Mouse (Mus musculus) bone marrow, adult 2 months (tissue): Measurements from ENCODE around the gene Slc30a9. TPM values are rescaled to one million over a fixed set of nuclear protein-coding genes. Genes with fewer than 3 reads are reported as not detected.

Experiments used
- H3K27ac ChIP-seq: fragments of 200-500 bp; 2 replicates; pipeline ENCODE4 v1.5.1; 2012; ENCODE audit warnings: low read depth, mild to moderate bottlenecking, control low read depth, inconsistent platforms, low read length; ENCODE audit not compliant: control insufficient read depth, poor library complexity, insufficient read depth
- H3K4me1 ChIP-seq: fragments of 200-500 bp; 2 replicates; pipeline ENCODE4 v1.6.1; 2011; ENCODE audit warnings: low read length; ENCODE audit not compliant: control insufficient read depth, insufficient read depth
- H3K4me3 ChIP-seq: fragments of 200-500 bp; replicated peaks from 2 replicates; pipeline ENCODE3; 2011; ENCODE audit warnings: mild to moderate bottlenecking, low read depth, low read length, control low read depth; ENCODE audit not compliant: control insufficient read depth
- CTCF ChIP-seq: fragments of 200-500 bp; IDR thresholded peaks from 2 replicates; pipeline ENCODE4 v1.5.1; 2011; ENCODE audit warnings: low read length, control low read depth; ENCODE audit not compliant: control insufficient read depth, insufficient read depth
- POLR2A ChIP-seq: fragments of 200-500 bp; IDR thresholded peaks from 2 replicates; pipeline ENCODE4 v1.6.1; 2011; ENCODE audit warnings: low read depth, mild to moderate bottlenecking, control low read depth, low read length, borderline replicate concordance; ENCODE audit not compliant: control insufficient read depth
- WGBS: fragments of 180-500 bp; shearing (Covaris S2); methylation state at CpG from one replicate; pipeline ENCODE4 v1.1.7; 2018; 5-methylcytosine and 5-hydroxymethylcytosine counted together
- polyA plus RNA-seq: library from polyadenylated mRNA; stranded (reverse); fragments of >200 nt; gene quantifications from 2 replicates; pipeline ENCODE4 v1.2.4, GENCODE M21; 2011; ENCODE audit warnings: low replicate concordance; ENCODE audit not compliant: missing spikeins, insufficient read depth, insufficient read length

Slc30a9 gene
- polyA plus RNA-seq, 1 experiment: 55.8 TPM

- WGBS: under 1% methylated on average over 11 of the region's 11 CpGs
- Histone ChIP-seq H3K4me1 (peaks cover 2% of the 10 kb centered on the region; the same call in 1 of the 2 replicates), H3K27ac (peak overlapping the region; percentile 17; the same call in 1 of the 2 replicates), H3K4me3 (no peak overlapping the region)
- TF ChIP-seq CTCF (no peak), POLR2A (no peak)
Observed at GRCm38 (mm10) chr5:67395211-67395851, 88.6 kb downstream of the Slc30a9 start.

GRCm38 (mm10) chr5:67397186-67397585, 90.4 kb downstream of the Slc30a9 start:
- no peak overlapping the region for H3K27ac ChIP-seq
- peaks cover 2% of the 10 kb centered on the region; the same call in 1 of the 2 replicates for H3K4me1 ChIP-seq
- TF ChIP-seq CTCF (no peak), POLR2A (no peak)
- H3K4me3 ChIP-seq: no peak overlapping the region
- WGBS: 92% methylated on average over 14 of the region's 14 CpGs

DNA sequence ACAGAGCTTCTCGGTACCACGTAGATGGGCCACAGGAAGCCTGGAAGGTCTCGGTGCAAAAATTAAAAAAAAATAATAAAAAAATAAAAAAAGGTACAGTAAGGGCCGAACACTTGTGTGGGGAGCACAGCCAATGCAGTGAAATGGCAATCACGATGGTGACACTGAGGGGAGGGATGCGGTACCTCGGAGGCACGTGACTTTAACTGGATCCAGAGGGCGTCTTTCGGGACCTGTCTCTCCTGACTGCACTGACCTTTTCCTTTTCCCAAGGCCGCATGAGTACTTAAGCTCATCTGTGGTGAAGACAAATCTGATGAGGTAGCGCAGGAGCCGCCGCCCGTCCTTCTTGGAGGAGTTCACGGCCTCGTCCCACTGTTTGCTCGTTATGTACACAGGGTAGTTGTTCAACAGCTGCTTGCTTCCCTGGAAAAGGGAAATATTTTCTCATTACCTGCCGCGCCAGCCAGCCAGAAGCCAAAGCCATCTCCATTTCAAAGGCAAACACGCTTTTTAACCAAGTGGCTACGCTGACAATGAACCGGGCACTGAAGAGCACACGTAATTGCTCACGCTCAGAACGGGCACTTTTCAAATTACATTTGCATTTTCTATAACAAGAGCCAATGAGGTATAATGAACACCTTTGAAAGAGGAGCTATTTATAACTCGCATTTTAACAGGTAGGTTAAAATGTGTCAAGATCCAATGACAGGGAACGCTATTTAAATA, 93.3 kb downstream of the Slc30a9 start:
- no peak overlapping the region for H3K27ac ChIP-seq
- no peak overlapping the region for H3K4me3 ChIP-seq
- WGBS: 91% methylated on average over 28 of the region's 28 CpGs
- H3K4me1 ChIP-seq: no peaks in the 10 kb centered on the region; the same call in 1 of the 2 replicates
- TF ChIP-seq CTCF (no peak), POLR2A (no peak)

- Histone ChIP-seq H3K4me1 (no peaks in the 10 kb centered on the region; the same call in 1 of the 2 replicates), H3K4me3 (no peak overlapping the region), H3K27ac (no peak overlapping the region)
- 60% methylated on average over 12 of the region's 12 CpGs for WGBS
- TF ChIP-seq CTCF (no peak), POLR2A (no peak)
Observed at GRCm38 (mm10) chr5:67400608-67401480, 94.1 kb downstream of the Slc30a9 start.

- Histone ChIP-seq H3K4me1 (no peaks in the 10 kb centered on the region; the same call in 1 of the 2 replicates), H3K27ac (no peak overlapping the region), H3K4me3 (no peak overlapping the region)
- WGBS: 25% methylated on average over 9 of the region's 9 CpGs
- TF ChIP-seq CTCF (no peak), POLR2A (no peak)
Observed at GRCm38 (mm10) chr5:67401612-67402011, 94.9 kb downstream of the Slc30a9 start.

DNA sequence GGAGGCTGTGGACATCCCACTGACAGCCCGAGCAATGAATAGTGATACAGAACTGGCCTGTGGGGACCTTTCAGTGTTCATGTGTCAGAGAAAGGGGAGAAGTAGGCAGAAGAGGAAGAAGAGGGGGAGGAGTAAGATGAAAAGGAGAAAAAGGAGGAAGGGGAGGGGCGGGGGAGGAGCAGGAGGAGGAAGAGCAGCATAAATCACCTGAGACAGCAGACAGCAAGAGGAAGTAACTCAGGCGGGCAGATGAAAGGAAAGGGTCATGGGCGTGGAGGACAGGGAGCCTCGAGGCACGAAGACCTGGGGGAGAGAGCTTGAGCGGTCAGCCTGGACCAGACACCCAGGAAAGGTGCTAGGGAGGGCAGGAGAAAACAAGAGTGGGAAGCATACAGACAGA, 97.6 kb downstream of the Slc30a9 start:
- Histone ChIP-seq H3K27ac (peak overlapping the region; percentile 25; the same call in 1 of the 2 replicates), H3K4me3 (no peak overlapping the region), H3K4me1 (no peaks in the 10 kb centered on the region; the same call in 1 of the 2 replicates)
- 2% methylated on average over 7 of the region's 7 CpGs for WGBS
- no peak for TF ChIP-seq POLR2A
- TF ChIP-seq CTCF: no peak

DNA sequence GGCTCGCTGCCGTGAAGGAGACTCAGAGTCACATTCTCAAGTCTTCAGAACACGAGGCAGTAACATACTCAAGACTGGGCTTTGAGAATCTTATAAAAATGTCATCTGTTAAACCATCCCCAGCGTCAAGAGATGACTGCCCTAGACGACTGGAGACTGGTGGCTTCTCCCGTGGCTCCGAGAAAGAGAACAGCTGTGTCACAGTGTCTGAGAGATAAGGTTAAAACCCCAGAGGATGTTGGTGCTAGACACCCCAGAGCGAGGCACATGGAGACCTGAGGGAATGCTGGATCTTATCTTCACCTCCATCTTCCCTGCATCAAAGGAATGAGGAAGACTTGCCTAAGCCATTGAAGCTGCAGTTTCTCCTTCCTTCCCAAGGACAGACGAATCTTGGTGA, 98.2 kb downstream of the Slc30a9 start:
- H3K27ac ChIP-seq: no peak overlapping the region
- no peaks in the 10 kb centered on the region; the same call in 1 of the 2 replicates for H3K4me1 ChIP-seq
- TF ChIP-seq CTCF: no peak
- no peak for TF ChIP-seq POLR2A
- H3K4me3 ChIP-seq: no peak overlapping the region
- 41% methylated on average over 9 of the region's 9 CpGs for WGBS

Other genes starting within 250 kb of the Slc30a9 start
- not detected in 2 replicates for gene Phox2b, start 207.7 kb upstream of the Slc30a9 start, polyA plus RNA-seq
- gene Tmem33, start 46.4 kb upstream of the Slc30a9 start, polyA plus RNA-seq: 16.9 and 32.3 TPM in 2 replicates
- gene Bend4, start 121.4 kb downstream of the Slc30a9 start, polyA plus RNA-seq: 0.47 and 1.00 TPM in 2 replicates